Mouse (Mus musculus) cerebellum, adult 11 months (tissue): ENCODE results near the gene Brca2.
"Not testable (repeated sequence)": the region's sequence is repeated elsewhere in the genome, so short reads cannot be mapped to it uniquely, and the experiment has no call there.

Experiments
- DNase-seq: peaks from one replicate; pipeline ENCODE4 v3.0.0; 2022

Brca2 gene

GRCm38 (mm10) chr5:150521937-150522866, at the start of gene Brca2:
Gene Brca2 (plus strand): TSS chr5:150522630.
- peak; percentile 86 for DNase-seq

- no peak for DNase-seq
Measured at GRCm38 (mm10) chr5:150477364-150477763, 45.1 kb upstream of the Brca2 start.

GRCm38 (mm10) chr5:150478612-150479011, 43.8 kb upstream of the Brca2 start:
- DNase-seq = no peak

- no peak for DNase-seq
Measured at GRCm38 (mm10) chr5:150485198-150485597, 37.2 kb upstream of the Brca2 start.

- DNase-seq = no peak
Measured at GRCm38 (mm10) chr5:150490285-150490684, 32.1 kb upstream of the Brca2 start.

GRCm38 (mm10) chr5:150490821-150491220, 31.6 kb upstream of the Brca2 start:
- no peak for DNase-seq

GRCm38 (mm10) chr5:150491573-150492173, 30.8 kb upstream of the Brca2 start:
- DNase-seq = not testable (repeated sequence)

GRCm38 (mm10) chr5:150495792-150496191, 26.6 kb upstream of the Brca2 start:
- peak; percentile 13 for DNase-seq

- no peak for DNase-seq
Measured at GRCm38 (mm10) chr5:150510451-150511225, 11.8 kb upstream of the Brca2 start.

GRCm38 (mm10) chr5:150513264-150513663, 9.2 kb upstream of the Brca2 start:
- no peak for DNase-seq

GRCm38 (mm10) chr5:150514027-150514426, 8.4 kb upstream of the Brca2 start:
- no peak for DNase-seq

- DNase-seq = no peak
Measured at GRCm38 (mm10) chr5:150518064-150518463, 4.4 kb upstream of the Brca2 start, which contains the start of gene Zar1l. Gene Zar1l (minus strand): TSS chr5:150518164.

- no peak for DNase-seq
Measured at GRCm38 (mm10) chr5:150519551-150519950, 2.9 kb upstream of the Brca2 start.

- DNase-seq = no peak
Measured at GRCm38 (mm10) chr5:150522867-150523234, 421 bp downstream of the Brca2 start.

- no peak for DNase-seq
Measured at GRCm38 (mm10) chr5:150525239-150525638, 2.8 kb downstream of the Brca2 start.

GRCm38 (mm10) chr5:150541302-150541701, 18.9 kb downstream of the Brca2 start:
- DNase-seq = no peak

- no peak for DNase-seq
Measured at GRCm38 (mm10) chr5:150543184-150543583, 20.8 kb downstream of the Brca2 start.

GRCm38 (mm10) chr5:150551637-150552036, 29.2 kb downstream of the Brca2 start:
- DNase-seq = no peak

GRCm38 (mm10) chr5:150559519-150560103, 37.2 kb downstream of the Brca2 start:
- no peak for DNase-seq

- no peak for DNase-seq
Measured at GRCm38 (mm10) chr5:150560851-150561250, 38.4 kb downstream of the Brca2 start.

- DNase-seq = no peak
Measured at GRCm38 (mm10) chr5:150561376-150561775, 38.9 kb downstream of the Brca2 start.

- no peak for DNase-seq
Measured at GRCm38 (mm10) chr5:150561783-150562182, 39.4 kb downstream of the Brca2 start.

GRCm38 (mm10) chr5:150564426-150564825, 42.0 kb downstream of the Brca2 start:
- DNase-seq = no peak
